Mouse (Mus musculus) brain, embryonic 14.5 days (tissue): ENCODE results near the gene Klrb1.
"Not testable (repeated sequence)": the region's sequence is repeated elsewhere in the genome, so short reads cannot be mapped to it uniquely, and the experiment has no call there.

ENCODE experiments used
- CTCF ChIP-seq: fragments of 200-500 bp; IDR thresholded peaks from 2 replicates; pipeline ENCODE4 v1.5.1; 2012; ENCODE audit warnings: inconsistent platforms, mild to moderate bottlenecking, moderate library complexity, borderline replicate concordance; ENCODE audit not compliant: insufficient read depth, insufficient read length; ENCODE audit errors: extremely low read depth
- POLR2A ChIP-seq: fragments of 200-500 bp; IDR thresholded peaks from 2 replicates; pipeline ENCODE4 v1.6.1; 2012; ENCODE audit warnings: mild to moderate bottlenecking, inconsistent platforms, borderline replicate concordance; ENCODE audit not compliant: poor library complexity, insufficient read depth, insufficient read length, severe bottlenecking; ENCODE audit errors: extremely low read depth

GRCm38 (mm10) chr6:128755402-128755763, 32.5 kb upstream of the Klrb1 start:
- not testable (repeated sequence) for TF ChIP-seq POLR2A, CTCF
